Mouse (Mus musculus) ES-E14 (cell line): ENCODE results near the gene Pex26.

ENCODE experiments used
- ZC3H11A ChIP-seq: IDR thresholded peaks from 2 replicates; pipeline ENCODE4 v1.6.1; 2012; ENCODE audit warnings: low read depth, mild to moderate bottlenecking, inconsistent platforms, low read length, borderline replicate concordance
- ZNF384 ChIP-seq: IDR thresholded peaks from 2 replicates; pipeline ENCODE4 v1.6.1; 2012; ENCODE audit warnings: low read depth, low read length, inconsistent platforms

- no peak for TF ChIP-seq ZC3H11A
- no peak for TF ChIP-seq ZNF384
Measured at GRCm38 (mm10) chr6:121142298-121142697, 41.2 kb upstream of the Pex26 start.
